Mouse (Mus musculus): ENCODE data around the gene Atxn1. TPM values are rescaled to one million over a fixed set of nuclear protein-coding genes. Genes with fewer than 3 reads are reported as not detected.

Gene Atxn1
- total and polyA plus RNA-seq, 3 experiments, result 9.4 to 61.0 (median 25.0) TPM

DNA sequence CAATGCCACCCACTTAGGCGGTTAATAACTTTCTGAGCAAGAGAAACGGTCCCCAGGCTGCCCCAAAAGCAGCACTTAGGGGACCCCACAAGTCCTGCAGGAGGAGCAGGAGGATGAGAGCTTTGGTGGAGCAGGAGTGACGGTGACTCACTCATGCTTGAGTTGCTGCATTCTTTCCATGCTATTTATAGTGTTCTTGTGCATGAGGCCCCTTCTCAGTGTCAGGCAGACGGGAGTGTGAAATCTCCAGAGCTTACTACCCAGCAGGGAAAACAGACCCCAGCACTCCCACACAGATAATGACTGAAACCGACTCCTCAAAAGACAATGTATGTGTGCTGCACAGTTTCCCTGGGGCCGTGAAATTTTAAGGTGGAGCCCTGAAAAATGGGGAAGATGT, 434.1 kb downstream of the Atxn1 start:
- Histone ChIP-seq H3K9me3 (replicated peaks) (no peaks in the 10 kb centered on the region), H3K27me3 (ENCODE audit: insufficient read depth, low read length) (no peaks in the 10 kb centered on the region), H3K4me3 (ENCODE audit: low read depth, low read length) (no peak overlapping the region), H3K36me3 (replicated peaks) (peaks cover 91% of the 10 kb centered on the region), H3K4me1 (ENCODE audit: insufficient read depth, low read depth, low read length) (peaks cover 90% of the 10 kb centered on the region)
- ATAC-seq (ENCODE audit: extremely low read depth, insufficient number of reproducible peaks, low FRiP score, poor library complexity, severe bottlenecking) (no peak), DNase-seq (ENCODE audit: low spot score) (no peak)
- no peak for TF ChIP-seq CTCF (IDR thresholded peaks at IDR 0.05; ENCODE audit: low read depth, low read length)
- TF ChIP-seq POLR2AphosphoS5 (IDR thresholded peaks at IDR 0.05; ENCODE audit: insufficient replicate concordance, low read depth, low read length), result no peak
- TF ChIP-seq GATA1 (IDR thresholded peaks at IDR 0.05; ENCODE audit: borderline replicate concordance, low read length), result no peak
- TF ChIP-seq GATA2 (IDR thresholded peaks at IDR 0.05; ENCODE audit: borderline replicate concordance, low read depth, low read length), result no peak
- TF ChIP-seq TAL1 (conservative IDR thresholded peaks at IDR 0.05; ENCODE audit: low read depth, low read length), result no peak

- ATAC-seq (ENCODE audit: extremely low read depth, insufficient number of reproducible peaks, low FRiP score, poor library complexity, severe bottlenecking) (no peak), DNase-seq (ENCODE audit: low spot score) (no peak)
- Histone ChIP-seq H3K36me3 (replicated peaks) (peaks cover 90% of the 10 kb centered on the region), H3K4me3 (ENCODE audit: low read depth, low read length) (no peak overlapping the region), H3K4me1 (ENCODE audit: insufficient read depth, low read depth, low read length) (peaks cover 96% of the 10 kb centered on the region), H3K27me3 (ENCODE audit: insufficient read depth, low read length) (no peaks in the 10 kb centered on the region), H3K9me3 (replicated peaks) (no peaks in the 10 kb centered on the region)
- TF ChIP-seq GATA1 (IDR thresholded peaks at IDR 0.05; ENCODE audit: borderline replicate concordance, low read length) (no peak), TAL1 (conservative IDR thresholded peaks at IDR 0.05; ENCODE audit: low read depth, low read length) (no peak), CTCF (IDR thresholded peaks at IDR 0.05; ENCODE audit: low read depth, low read length) (no peak), GATA2 (IDR thresholded peaks at IDR 0.05; ENCODE audit: borderline replicate concordance, low read depth, low read length) (no peak), POLR2AphosphoS5 (IDR thresholded peaks at IDR 0.05; ENCODE audit: insufficient replicate concordance, low read depth, low read length) (no peak)
Observed at GRCm38 (mm10) chr13:45528787-45529186, 436.0 kb downstream of the Atxn1 start.

- peak; percentile 95 for ATAC-seq (ENCODE audit: extremely low read depth, insufficient number of reproducible peaks, low FRiP score, poor library complexity, severe bottlenecking)
- peak; percentile 73 for DNase-seq (ENCODE audit: low spot score)
- Histone ChIP-seq H3K36me3 (replicated peaks) (peaks cover 91% of the 10 kb centered on the region), H3K27me3 (ENCODE audit: insufficient read depth, low read length) (no peaks in the 10 kb centered on the region), H3K4me3 (ENCODE audit: low read depth, low read length) (peak overlapping the region; percentile 62; the same call in 1 of the 2 replicates), H3K9me3 (replicated peaks) (no peaks in the 10 kb centered on the region), H3K4me1 (ENCODE audit: insufficient read depth, low read depth, low read length) (peaks cover 96% of the 10 kb centered on the region)
- no peak for TF ChIP-seq GATA2 (IDR thresholded peaks at IDR 0.05; ENCODE audit: borderline replicate concordance, low read depth, low read length)
- no peak for TF ChIP-seq GATA1 (IDR thresholded peaks at IDR 0.05; ENCODE audit: borderline replicate concordance, low read length)
- peak; percentile 57 for TF ChIP-seq TAL1 (conservative IDR thresholded peaks at IDR 0.05; ENCODE audit: low read depth, low read length)
Observed at GRCm38 (mm10) chr13:45527232-45527964, 437.4 kb downstream of the Atxn1 start.

- Histone ChIP-seq H3K4me1 (ENCODE audit: insufficient read depth, low read depth, low read length) (peaks cover 87% of the 10 kb centered on the region), H3K27me3 (ENCODE audit: insufficient read depth, low read length) (no peaks in the 10 kb centered on the region), H3K4me3 (ENCODE audit: low read depth, low read length) (peak overlapping the region; percentile 25; the same call in 1 of the 2 replicates), H3K36me3 (replicated peaks) (peaks cover 91% of the 10 kb centered on the region), H3K9me3 (replicated peaks) (no peaks in the 10 kb centered on the region)
- ATAC-seq (ENCODE audit: extremely low read depth, insufficient number of reproducible peaks, low FRiP score, poor library complexity, severe bottlenecking) (no peak), DNase-seq (ENCODE audit: low spot score) (no peak)
- TF ChIP-seq TAL1 (conservative IDR thresholded peaks at IDR 0.05; ENCODE audit: low read depth, low read length) (no peak), GATA1 (IDR thresholded peaks at IDR 0.05; ENCODE audit: borderline replicate concordance, low read length) (no peak), GATA2 (IDR thresholded peaks at IDR 0.05; ENCODE audit: borderline replicate concordance, low read depth, low read length) (no peak), POLR2AphosphoS5 (IDR thresholded peaks at IDR 0.05; ENCODE audit: insufficient replicate concordance, low read depth, low read length) (no peak), CTCF (IDR thresholded peaks at IDR 0.05; ENCODE audit: low read depth, low read length) (no peak)
Observed at GRCm38 (mm10) chr13:45526230-45526629, 438.6 kb downstream of the Atxn1 start.

DNA sequence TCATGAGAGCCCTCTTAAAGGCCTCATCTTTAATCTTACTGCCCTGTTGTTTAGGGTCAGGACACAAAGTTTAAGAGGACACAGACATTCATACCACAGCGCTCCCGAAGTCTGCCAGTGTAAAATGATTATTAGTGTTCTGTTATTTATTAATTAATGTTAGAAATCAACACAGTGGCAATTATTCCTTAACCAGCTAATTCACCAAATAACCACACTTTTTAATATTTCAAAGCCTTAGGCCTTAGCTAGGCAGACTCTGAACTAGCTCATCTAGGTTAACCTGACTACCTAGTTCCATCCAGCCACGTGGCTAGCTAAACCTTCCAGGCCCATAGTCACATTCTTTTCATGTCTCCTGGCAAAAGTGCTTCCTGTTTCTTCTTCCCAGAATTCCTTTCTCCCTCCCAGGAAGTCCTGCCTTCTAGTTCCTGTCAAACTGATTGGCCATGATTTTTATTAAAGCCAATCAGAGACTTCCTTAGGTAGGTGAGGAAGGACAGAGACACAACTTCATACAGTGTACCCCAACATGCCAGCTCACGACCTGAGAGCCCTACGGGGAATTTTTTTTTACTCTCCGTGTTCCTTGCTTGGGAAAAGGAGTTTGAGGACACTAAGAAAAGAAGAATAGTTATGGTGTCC, 439.9 kb downstream of the Atxn1 start:
- ATAC-seq (ENCODE audit: extremely low read depth, insufficient number of reproducible peaks, low FRiP score, poor library complexity, severe bottlenecking) (no peak), DNase-seq (ENCODE audit: low spot score) (no peak)
- Histone ChIP-seq H3K9me3 (replicated peaks) (no peaks in the 10 kb centered on the region), H3K36me3 (replicated peaks) (peaks cover 91% of the 10 kb centered on the region), H3K4me1 (ENCODE audit: insufficient read depth, low read depth, low read length) (peaks cover 84% of the 10 kb centered on the region), H3K4me3 (ENCODE audit: low read depth, low read length) (no peak overlapping the region), H3K27me3 (ENCODE audit: insufficient read depth, low read length) (no peaks in the 10 kb centered on the region)
- no peak for TF ChIP-seq TAL1 (conservative IDR thresholded peaks at IDR 0.05; ENCODE audit: low read depth, low read length)
- no peak for TF ChIP-seq POLR2AphosphoS5 (IDR thresholded peaks at IDR 0.05; ENCODE audit: insufficient replicate concordance, low read depth, low read length)
- TF ChIP-seq GATA2 (IDR thresholded peaks at IDR 0.05; ENCODE audit: borderline replicate concordance, low read depth, low read length), result no peak
- no peak for TF ChIP-seq GATA1 (IDR thresholded peaks at IDR 0.05; ENCODE audit: borderline replicate concordance, low read length)
- no peak for TF ChIP-seq CTCF (IDR thresholded peaks at IDR 0.05; ENCODE audit: low read depth, low read length)

- TF ChIP-seq POLR2AphosphoS5 (IDR thresholded peaks at IDR 0.05; ENCODE audit: insufficient replicate concordance, low read depth, low read length) (no peak), TAL1 (conservative IDR thresholded peaks at IDR 0.05; ENCODE audit: low read depth, low read length) (no peak), GATA1 (IDR thresholded peaks at IDR 0.05; ENCODE audit: borderline replicate concordance, low read length) (no peak), GATA2 (IDR thresholded peaks at IDR 0.05; ENCODE audit: borderline replicate concordance, low read depth, low read length) (no peak), CTCF (IDR thresholded peaks at IDR 0.05; ENCODE audit: low read depth, low read length) (no peak)
- ATAC-seq (ENCODE audit: extremely low read depth, insufficient number of reproducible peaks, low FRiP score, poor library complexity, severe bottlenecking), result no peak
- DNase-seq (ENCODE audit: low spot score), result no peak
- Histone ChIP-seq H3K4me3 (ENCODE audit: low read depth, low read length) (no peak overlapping the region; the same call in 1 of the 2 replicates), H3K9me3 (replicated peaks) (no peaks in the 10 kb centered on the region), H3K27me3 (ENCODE audit: insufficient read depth, low read length) (no peaks in the 10 kb centered on the region), H3K36me3 (replicated peaks) (peaks cover 91% of the 10 kb centered on the region), H3K4me1 (ENCODE audit: insufficient read depth, low read depth, low read length) (peaks cover 80% of the 10 kb centered on the region)
Observed at GRCm38 (mm10) chr13:45524305-45524704, 440.5 kb downstream of the Atxn1 start.
